Mouse (Mus musculus): ENCODE data around the gene Pum2. TPM values are rescaled to one million over a fixed set of nuclear protein-coding genes. Genes with fewer than 3 reads are reported as not detected.
"Not testable (repeated sequence)": the region's sequence is repeated elsewhere in the genome, so short reads cannot be mapped to it uniquely, and the experiment has no call there.

The Pum2 gene
- polyA plus RNA-seq, 1 experiment = 34.7 TPM

- Histone ChIP-seq H3K27ac (ENCODE audit: control insufficient read depth, insufficient read depth, low read depth, low read length, poor library complexity) (no peak overlapping the region), H3K4me3 (replicated peaks; ENCODE audit: control insufficient read depth, low read depth, low read length) (peak overlapping the region; percentile 83), H3K4me1 (ENCODE audit: control insufficient read depth, insufficient read depth, low read length) (peaks cover 1% of the 10 kb centered on the region; the same call in 1 of the 2 replicates)
- WGBS = under 1% methylated on average over 20 of the region's 20 CpGs
- no peak for TF ChIP-seq POLR2A (IDR thresholded peaks at IDR 0.05; ENCODE audit: borderline replicate concordance, control insufficient read depth, low read depth, low read length)
- no peak for TF ChIP-seq CTCF (IDR thresholded peaks at IDR 0.05; ENCODE audit: control insufficient read depth, insufficient read depth, low read length)
Measured at GRCm38 (mm10) chr12:8674891-8675341, 982 bp downstream of the Pum2 start.

DNA sequence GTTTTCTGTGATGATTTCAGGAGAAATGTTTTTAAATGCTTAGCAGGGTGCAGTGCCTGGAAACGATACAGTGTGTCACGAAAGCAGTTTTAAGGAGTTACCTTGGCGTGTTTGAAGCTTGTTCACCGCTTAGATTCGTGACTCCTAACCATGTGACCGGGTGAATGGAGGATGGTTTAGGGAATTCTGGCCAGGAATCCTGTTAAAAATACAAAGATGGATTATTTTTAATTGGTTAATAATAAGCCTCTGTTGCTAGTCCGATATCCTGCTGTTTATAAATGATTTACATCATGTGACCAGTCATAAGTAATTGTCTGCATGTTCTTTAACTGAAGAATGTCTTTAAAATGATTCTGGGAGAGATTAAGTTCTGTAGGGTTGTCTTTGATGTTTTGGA, 1.4 kb downstream of the Pum2 start:
- H3K27ac ChIP-seq (ENCODE audit: control insufficient read depth, insufficient read depth, low read depth, low read length, poor library complexity) = no peak overlapping the region
- WGBS = under 1% methylated on average over 7 of the region's 7 CpGs
- peak overlapping the region; percentile 61 for H3K4me3 ChIP-seq (replicated peaks; ENCODE audit: control insufficient read depth, low read depth, low read length)
- peaks cover 1% of the 10 kb centered on the region; the same call in 1 of the 2 replicates for H3K4me1 ChIP-seq (ENCODE audit: control insufficient read depth, insufficient read depth, low read length)
- TF ChIP-seq POLR2A (IDR thresholded peaks at IDR 0.05; ENCODE audit: borderline replicate concordance, control insufficient read depth, low read depth, low read length) (no peak), CTCF (IDR thresholded peaks at IDR 0.05; ENCODE audit: control insufficient read depth, insufficient read depth, low read length) (no peak)

- H3K4me1 ChIP-seq (ENCODE audit: control insufficient read depth, insufficient read depth, low read length) = peaks cover 1% of the 10 kb centered on the region; the same call in 1 of the 2 replicates
- 40% methylated on average over 6 of the region's 6 CpGs for whole genome bisulfite sequencing
- H3K27ac ChIP-seq (ENCODE audit: control insufficient read depth, insufficient read depth, low read depth, low read length, poor library complexity) = no peak overlapping the region
- H3K4me3 ChIP-seq (replicated peaks; ENCODE audit: control insufficient read depth, low read depth, low read length) = no peak overlapping the region
- TF ChIP-seq CTCF (IDR thresholded peaks at IDR 0.05; ENCODE audit: control insufficient read depth, insufficient read depth, low read length) (no peak), POLR2A (IDR thresholded peaks at IDR 0.05; ENCODE audit: borderline replicate concordance, control insufficient read depth, low read depth, low read length) (no peak)
Measured at GRCm38 (mm10) chr12:8676341-8676740, 2.4 kb downstream of the Pum2 start.

DNA sequence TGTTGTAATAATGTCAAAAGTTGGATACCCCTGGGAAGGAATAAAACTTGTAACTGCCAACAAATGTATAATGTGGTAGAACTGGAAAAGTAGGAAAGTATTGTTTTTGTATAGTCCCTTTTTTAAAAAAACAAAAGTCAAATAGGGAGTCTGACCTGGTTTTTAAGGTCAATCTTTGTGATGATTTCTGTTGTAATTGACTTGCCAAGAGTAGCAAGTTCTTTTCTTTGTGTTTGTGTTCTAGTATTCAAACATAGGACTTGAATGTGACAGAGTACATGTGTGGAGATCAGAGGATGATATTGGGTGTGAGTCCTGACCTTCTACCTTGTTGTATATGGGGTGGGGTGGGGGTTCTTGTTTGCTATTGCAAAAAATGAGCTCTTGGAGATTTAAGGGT, 4.0 kb downstream of the Pum2 start:
- no peak overlapping the region for H3K4me3 ChIP-seq (replicated peaks; ENCODE audit: control insufficient read depth, low read depth, low read length)
- peaks cover 1% of the 10 kb centered on the region; the same call in 1 of the 2 replicates for H3K4me1 ChIP-seq (ENCODE audit: control insufficient read depth, insufficient read depth, low read length)
- H3K27ac ChIP-seq (ENCODE audit: control insufficient read depth, insufficient read depth, low read depth, low read length, poor library complexity) = no peak overlapping the region
- TF ChIP-seq CTCF (IDR thresholded peaks at IDR 0.05; ENCODE audit: control insufficient read depth, insufficient read depth, low read length) = no peak
- TF ChIP-seq POLR2A (IDR thresholded peaks at IDR 0.05; ENCODE audit: borderline replicate concordance, control insufficient read depth, low read depth, low read length) = no peak

GRCm38 (mm10) chr12:8684200-8684599, 10.3 kb downstream of the Pum2 start:
- no peak for TF ChIP-seq POLR2A (IDR thresholded peaks at IDR 0.05; ENCODE audit: borderline replicate concordance, control insufficient read depth, low read depth, low read length)
- no peak for TF ChIP-seq CTCF (IDR thresholded peaks at IDR 0.05; ENCODE audit: control insufficient read depth, insufficient read depth, low read length)
- 55% methylated on average over 1 of the region's 1 CpGs for WGBS
- Histone ChIP-seq H3K27ac (ENCODE audit: control insufficient read depth, insufficient read depth, low read depth, low read length, poor library complexity) (no peak overlapping the region), H3K4me3 (replicated peaks; ENCODE audit: control insufficient read depth, low read depth, low read length) (no peak overlapping the region), H3K4me1 (ENCODE audit: control insufficient read depth, insufficient read depth, low read length) (no peaks in the 10 kb centered on the region; the same call in 1 of the 2 replicates)

DNA sequence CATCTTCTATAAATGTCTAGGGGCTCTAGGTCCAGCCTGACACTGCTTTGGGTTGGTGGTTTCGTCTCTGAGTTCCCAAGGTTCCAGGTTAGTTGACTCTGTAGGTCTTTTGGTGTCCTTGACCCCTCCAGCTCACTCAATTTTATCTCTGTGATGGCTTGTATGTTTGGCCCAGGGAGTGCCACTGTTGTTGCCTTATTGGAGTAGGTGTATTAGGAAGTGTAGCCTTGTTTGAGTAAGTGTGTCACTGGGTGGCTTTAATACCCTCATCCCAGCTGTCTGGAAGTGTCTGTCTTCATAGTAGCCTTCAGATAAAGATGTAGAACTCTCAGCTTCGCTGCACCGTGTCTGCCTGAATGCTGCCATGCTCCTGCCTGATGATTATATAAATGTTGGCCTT, 11.1 kb downstream of the Pum2 start:
- WGBS = 93% methylated on average over 3 of the region's 3 CpGs
- no peak overlapping the region for H3K4me3 ChIP-seq (replicated peaks; ENCODE audit: control insufficient read depth, low read depth, low read length)
- H3K27ac ChIP-seq (ENCODE audit: control insufficient read depth, insufficient read depth, low read depth, low read length, poor library complexity) = no peak overlapping the region
- H3K4me1 ChIP-seq (ENCODE audit: control insufficient read depth, insufficient read depth, low read length) = no peaks in the 10 kb centered on the region; the same call in 1 of the 2 replicates
- TF ChIP-seq CTCF (IDR thresholded peaks at IDR 0.05; ENCODE audit: control insufficient read depth, insufficient read depth, low read length) (no peak), POLR2A (IDR thresholded peaks at IDR 0.05; ENCODE audit: borderline replicate concordance, control insufficient read depth, low read depth, low read length) (no peak)

DNA sequence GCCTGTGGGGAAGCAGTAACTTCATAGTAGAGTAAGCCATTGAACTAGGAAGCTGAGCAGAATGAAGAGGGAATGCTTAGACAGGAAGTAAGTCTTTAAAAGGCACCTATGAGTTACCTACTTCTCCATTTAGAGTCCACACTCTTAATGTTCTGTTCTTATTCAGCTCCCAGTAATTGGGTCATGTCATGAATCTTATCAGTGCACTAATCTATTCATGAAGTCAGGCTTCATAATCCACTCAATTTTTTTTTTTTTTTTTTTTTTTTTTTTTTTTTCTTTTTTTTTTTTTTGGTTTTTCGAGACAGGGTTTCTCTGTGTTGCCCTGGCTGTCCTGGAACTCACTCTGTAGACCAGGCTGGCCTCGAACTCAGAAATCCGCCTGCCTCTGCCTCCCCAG, 15.9 kb downstream of the Pum2 start:
- WGBS = 75% methylated on average over 3 of the region's 3 CpGs
- H3K27ac ChIP-seq (ENCODE audit: control insufficient read depth, insufficient read depth, low read depth, low read length, poor library complexity); H3K4me3 ChIP-seq (replicated peaks; ENCODE audit: control insufficient read depth, low read depth, low read length); H3K4me1 ChIP-seq (ENCODE audit: control insufficient read depth, insufficient read depth, low read length): not testable (repeated sequence)

DNA sequence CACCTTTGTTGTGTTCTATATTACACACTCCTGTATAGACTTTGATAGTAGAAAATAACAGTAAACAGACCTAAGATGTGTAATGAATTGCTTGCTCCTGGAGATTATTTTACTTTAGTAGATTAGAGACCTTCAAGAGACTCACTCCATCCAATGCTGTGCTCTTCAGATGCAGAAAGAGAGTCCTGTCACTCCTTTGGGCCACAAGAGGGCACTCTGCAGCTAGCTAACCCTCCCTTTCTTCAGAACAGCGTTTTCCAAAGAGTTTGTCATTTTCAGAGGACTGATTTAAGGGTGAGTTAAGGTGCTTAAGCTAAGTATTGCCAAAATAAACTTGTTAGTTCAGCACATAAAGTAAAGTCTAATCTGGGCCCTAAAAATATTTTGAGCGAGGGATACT, 25.0 kb downstream of the Pum2 start:
- H3K4me3 ChIP-seq (replicated peaks; ENCODE audit: control insufficient read depth, low read depth, low read length) = no peak overlapping the region
- WGBS = 52% methylated on average over 2 of the region's 2 CpGs
- H3K4me1 ChIP-seq (ENCODE audit: control insufficient read depth, insufficient read depth, low read length) = no peaks in the 10 kb centered on the region
- H3K27ac ChIP-seq (ENCODE audit: control insufficient read depth, insufficient read depth, low read depth, low read length, poor library complexity) = no peak overlapping the region
- TF ChIP-seq POLR2A (IDR thresholded peaks at IDR 0.05; ENCODE audit: borderline replicate concordance, control insufficient read depth, low read depth, low read length) (no peak), CTCF (IDR thresholded peaks at IDR 0.05; ENCODE audit: control insufficient read depth, insufficient read depth, low read length) (peak; percentile 71)

- WGBS = 69% methylated on average over 1 of the region's 1 CpGs
- no peak for TF ChIP-seq POLR2A (IDR thresholded peaks at IDR 0.05; ENCODE audit: borderline replicate concordance, control insufficient read depth, low read depth, low read length)
- TF ChIP-seq CTCF (IDR thresholded peaks at IDR 0.05; ENCODE audit: control insufficient read depth, insufficient read depth, low read length) = no peak
- Histone ChIP-seq H3K4me3 (replicated peaks; ENCODE audit: control insufficient read depth, low read depth, low read length) (no peak overlapping the region), H3K4me1 (ENCODE audit: control insufficient read depth, insufficient read depth, low read length) (no peaks in the 10 kb centered on the region), H3K27ac (ENCODE audit: control insufficient read depth, insufficient read depth, low read depth, low read length, poor library complexity) (no peak overlapping the region)
Measured at GRCm38 (mm10) chr12:8703988-8704387, 30.1 kb downstream of the Pum2 start.

Data from bone marrow, adult 2 months (tissue).